Mouse (Mus musculus): ENCODE results near the gene Olfr1417. TPM values are rescaled to one million over a fixed set of nuclear protein-coding genes. Genes with fewer than 3 reads are reported as not detected.

Olfr1417 gene
- polyA plus RNA-seq, 1 experiment from 2014 or later, result not detected

DNA sequence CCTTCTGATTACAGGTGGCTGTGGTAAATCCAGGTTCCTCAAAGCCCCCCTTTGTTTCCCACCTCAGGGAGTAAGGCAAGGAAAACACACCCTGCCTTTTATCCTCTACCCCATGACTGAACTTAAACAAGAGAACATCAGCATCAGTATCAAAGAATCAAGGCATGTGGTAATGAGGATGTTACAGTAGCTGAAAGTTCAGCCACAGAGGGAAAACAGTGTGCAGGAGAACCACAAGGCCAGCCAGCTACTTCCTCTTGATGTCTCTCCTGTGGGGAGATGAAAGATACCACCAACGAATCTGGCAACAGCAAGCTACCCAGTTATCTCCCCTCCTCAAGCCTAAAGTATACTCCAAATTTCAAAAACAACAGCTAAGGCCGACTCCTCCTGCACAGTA is 31.8 kb downstream of the Olfr1417 start:
- no peak overlapping the region for H3K4me3 ChIP-seq
- DNase-seq (ENCODE audit: low spot score), result no peak
- H3K27me3 ChIP-seq (ENCODE audit: insufficient read depth, poor library complexity, severe bottlenecking), result no peaks in the 10 kb centered on the region
- 59% methylated on average over 2 of the region's 2 CpGs for WGBS
- H3K9me3 ChIP-seq, result no peaks in the 10 kb centered on the region
- no peak overlapping the region for H3K27ac ChIP-seq
- H3K36me3 ChIP-seq, result no peaks in the 10 kb centered on the region
- peaks cover 14% of the 10 kb centered on the region for H3K4me1 ChIP-seq (replicated peaks)

- Histone ChIP-seq H3K36me3 (no peaks in the 10 kb centered on the region), H3K9me3 (0 out of 2 replicates have a peak, but pooled peaks cover 2% of the 10 kb centered on the region), H3K4me3 (no peak overlapping the region), H3K4me1 (replicated peaks) (peaks cover 6% of the 10 kb centered on the region; the same call in 1 of the 2 replicates), H3K27ac (no peak overlapping the region), H3K27me3 (ENCODE audit: insufficient read depth, poor library complexity, severe bottlenecking) (no peaks in the 10 kb centered on the region)
- no peak for DNase-seq (ENCODE audit: low spot score)
- WGBS, result 71% methylated on average over 1 of the region's 1 CpGs
These were observed 34.6 kb downstream of the Olfr1417 start for GRCm38 (mm10) chr19:11804423-11804822.

GRCm38 (mm10) chr19:11800531-11801315 is 38.3 kb downstream of the Olfr1417 start:
- no peak overlapping the region for H3K27ac ChIP-seq
- 0 out of 2 replicates have a peak, but pooled peaks cover 2% of the 10 kb centered on the region for H3K9me3 ChIP-seq
- H3K4me3 ChIP-seq, result no peak overlapping the region
- 81% methylated on average over 8 of the region's 8 CpGs for WGBS
- H3K36me3 ChIP-seq, result no peaks in the 10 kb centered on the region
- no peaks in the 10 kb centered on the region for H3K27me3 ChIP-seq (ENCODE audit: insufficient read depth, poor library complexity, severe bottlenecking)
- DNase-seq (ENCODE audit: low spot score), result no peak
- H3K4me1 ChIP-seq (replicated peaks), result no peaks in the 10 kb centered on the region

- H3K4me3 ChIP-seq, result no peak overlapping the region
- no peak for DNase-seq (ENCODE audit: low spot score)
- no peaks in the 10 kb centered on the region for H3K27me3 ChIP-seq (ENCODE audit: insufficient read depth, poor library complexity, severe bottlenecking)
- H3K36me3 ChIP-seq, result no peaks in the 10 kb centered on the region
- no peaks in the 10 kb centered on the region for H3K9me3 ChIP-seq
- no peak overlapping the region for H3K27ac ChIP-seq
- WGBS, result 84% methylated on average over 6 of the region's 6 CpGs
- no peaks in the 10 kb centered on the region for H3K4me1 ChIP-seq (replicated peaks)
These were observed 44.6 kb downstream of the Olfr1417 start for GRCm38 (mm10) chr19:11794447-11794846.

DNA sequence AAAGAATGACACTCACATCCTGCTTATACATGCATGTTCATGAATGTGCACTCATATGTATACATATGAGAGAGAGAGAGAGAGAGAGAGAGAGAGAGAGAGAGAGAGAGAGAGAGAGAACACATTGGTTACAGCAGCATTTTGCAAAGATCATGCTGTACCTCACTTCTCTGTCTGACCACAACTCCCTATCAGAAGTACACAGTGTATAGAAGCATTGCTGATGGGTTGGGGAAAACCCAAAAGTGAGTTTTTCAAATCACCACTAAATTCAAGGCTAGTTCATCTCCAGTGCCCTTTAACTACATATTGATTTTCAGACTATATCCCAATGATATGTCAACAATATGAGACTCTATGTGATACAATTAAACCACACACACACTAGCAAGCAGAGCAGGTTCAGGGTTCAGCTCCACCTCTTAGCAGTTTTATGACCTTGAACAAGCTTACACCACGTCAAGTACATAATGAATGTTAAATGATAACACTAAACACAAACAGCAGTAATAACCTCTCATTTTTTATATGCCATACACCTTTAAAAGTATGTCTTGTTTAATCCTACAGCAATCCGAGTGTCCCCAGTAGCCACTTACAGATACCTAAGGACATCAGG is 45.2 kb downstream of the Olfr1417 start:
- no peaks in the 10 kb centered on the region for H3K9me3 ChIP-seq
- H3K4me3 ChIP-seq, result no peak overlapping the region
- WGBS, result 87% methylated on average over 2 of the region's 2 CpGs
- H3K4me1 ChIP-seq (replicated peaks), result no peaks in the 10 kb centered on the region
- no peaks in the 10 kb centered on the region for H3K36me3 ChIP-seq
- no peak overlapping the region for H3K27ac ChIP-seq
- DNase-seq (ENCODE audit: low spot score), result no peak
- no peaks in the 10 kb centered on the region for H3K27me3 ChIP-seq (ENCODE audit: insufficient read depth, poor library complexity, severe bottlenecking)

DNA sequence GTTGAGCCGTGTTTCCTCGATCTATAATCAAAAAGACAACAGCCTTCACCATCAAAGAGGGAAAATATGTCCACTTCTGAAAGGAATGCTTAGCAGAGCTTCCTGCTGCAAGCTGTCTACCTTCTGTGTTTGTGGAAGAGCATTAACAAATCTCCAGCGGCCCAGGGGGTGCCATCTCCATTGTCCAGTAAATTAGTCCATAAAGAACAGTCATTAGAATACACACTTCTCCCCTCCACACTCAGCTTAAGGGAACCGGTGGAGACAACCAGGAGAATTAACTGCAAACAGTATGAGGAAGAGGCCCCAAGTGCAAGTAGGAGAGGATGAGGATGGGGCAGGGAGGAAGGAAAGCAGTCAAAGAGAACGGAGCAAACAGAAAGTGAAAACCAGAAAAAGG is 47.2 kb downstream of the Olfr1417 start:
- Histone ChIP-seq H3K4me3 (no peak overlapping the region), H3K27me3 (ENCODE audit: insufficient read depth, poor library complexity, severe bottlenecking) (no peaks in the 10 kb centered on the region), H3K4me1 (replicated peaks) (no peaks in the 10 kb centered on the region), H3K36me3 (no peaks in the 10 kb centered on the region), H3K9me3 (no peaks in the 10 kb centered on the region), H3K27ac (no peak overlapping the region)
- DNase-seq (ENCODE audit: low spot score), result no peak
- 82% methylated on average over 5 of the region's 5 CpGs for WGBS

DNA sequence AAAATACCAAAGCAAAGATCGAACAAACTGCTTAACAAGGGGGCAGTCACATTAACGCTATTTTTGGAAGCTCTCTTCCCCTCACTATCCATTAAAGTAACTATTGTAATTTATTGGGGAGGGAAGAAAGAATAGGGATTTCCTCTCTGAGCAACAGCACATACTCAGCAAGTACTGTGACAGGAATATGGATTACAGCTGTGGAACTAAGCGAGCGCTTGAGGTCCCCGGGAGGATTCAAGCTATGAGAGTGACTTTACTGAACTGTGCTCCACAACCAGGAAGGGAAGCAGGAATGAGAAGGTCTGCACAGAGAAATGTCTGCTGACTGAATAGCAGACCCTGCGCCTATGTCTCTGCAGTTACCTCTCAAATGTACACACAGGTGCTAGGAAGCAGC is 50.1 kb downstream of the Olfr1417 start:
- 91% methylated on average over 6 of the region's 6 CpGs for WGBS
- no peak overlapping the region for H3K27ac ChIP-seq
- DNase-seq (ENCODE audit: low spot score), result no peak

DNA sequence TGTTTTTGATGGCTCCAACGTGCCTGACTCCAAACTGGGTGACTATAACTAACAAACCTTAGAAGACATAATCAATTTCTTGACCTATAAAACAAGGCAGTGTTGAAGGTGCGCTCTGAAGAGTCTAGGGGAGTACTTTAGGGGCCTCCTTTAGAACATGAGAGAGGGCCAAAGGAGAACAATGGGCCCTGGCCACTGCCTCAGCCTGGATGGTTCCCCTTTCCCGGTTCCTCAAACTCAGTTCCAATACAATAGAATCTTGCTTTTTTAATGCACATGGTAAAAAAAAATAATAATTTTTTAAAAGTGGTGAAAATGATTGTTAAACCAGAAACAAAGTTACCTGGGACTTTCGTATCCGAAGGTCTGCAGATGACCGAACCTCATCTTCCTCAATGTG is 51.2 kb downstream of the Olfr1417 start:
- Histone ChIP-seq H3K4me3 (no peak overlapping the region), H3K9me3 (no peaks in the 10 kb centered on the region), H3K27ac (no peak overlapping the region), H3K4me1 (replicated peaks) (no peaks in the 10 kb centered on the region), H3K27me3 (ENCODE audit: insufficient read depth, poor library complexity, severe bottlenecking) (no peaks in the 10 kb centered on the region), H3K36me3 (no peaks in the 10 kb centered on the region)
- DNase-seq (ENCODE audit: low spot score), result no peak
- 91% methylated on average over 6 of the region's 6 CpGs for WGBS

More for the DNA sequence above, 50.1 kb downstream of the Olfr1417 start:
- Histone ChIP-seq H3K36me3 (no peaks in the 10 kb centered on the region), H3K4me3 (no peak overlapping the region), H3K4me1 (replicated peaks) (no peaks in the 10 kb centered on the region), H3K9me3 (no peaks in the 10 kb centered on the region), H3K27me3 (ENCODE audit: insufficient read depth, poor library complexity, severe bottlenecking) (no peaks in the 10 kb centered on the region)

DNA sequence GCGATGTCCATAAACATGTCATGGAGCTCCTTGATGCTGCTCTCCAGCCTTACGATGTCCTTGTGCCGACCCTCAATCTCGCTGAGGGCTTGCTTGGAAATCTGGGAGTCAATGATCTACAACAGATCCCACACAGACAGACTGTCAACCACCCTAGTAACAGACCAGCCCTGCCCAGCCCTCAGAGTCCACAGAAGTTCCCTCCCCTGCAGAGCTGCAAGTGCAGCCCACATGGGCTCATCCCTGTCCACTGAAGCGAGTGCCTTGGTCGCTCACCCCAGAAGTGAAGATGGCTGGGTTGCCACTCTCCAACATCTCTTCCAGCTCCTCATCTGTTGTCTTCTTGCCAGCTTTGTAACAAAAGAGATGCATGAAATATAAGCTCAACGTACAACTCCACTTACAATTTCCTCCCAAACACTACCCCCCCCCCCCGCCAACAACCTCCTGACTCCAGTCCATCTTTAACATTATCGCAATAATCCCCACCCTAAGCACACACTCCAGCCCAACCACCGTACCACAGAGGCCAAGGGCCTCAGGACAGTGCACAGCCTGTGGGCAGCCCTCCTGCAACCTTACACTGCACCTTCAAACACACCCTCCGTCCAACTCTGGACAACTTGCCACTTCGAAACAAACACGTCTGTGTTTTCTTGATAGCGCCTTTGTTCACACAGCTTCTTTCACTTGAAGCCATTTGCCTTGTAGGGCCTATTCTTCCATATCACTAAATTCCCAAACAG is 53.4 kb downstream of the Olfr1417 start:
- no peak overlapping the region for H3K27ac ChIP-seq
- no peaks in the 10 kb centered on the region for H3K36me3 ChIP-seq
- no peaks in the 10 kb centered on the region for H3K9me3 ChIP-seq
- no peak for DNase-seq (ENCODE audit: low spot score)
- 94% methylated on average over 14 of the region's 14 CpGs for WGBS
- H3K4me1 ChIP-seq (replicated peaks), result no peaks in the 10 kb centered on the region
- no peak overlapping the region for H3K4me3 ChIP-seq
- no peaks in the 10 kb centered on the region for H3K27me3 ChIP-seq (ENCODE audit: insufficient read depth, poor library complexity, severe bottlenecking)

GRCm38 (mm10) chr19:11777191-11777865 is 61.7 kb downstream of the Olfr1417 start:
- H3K4me1 ChIP-seq (replicated peaks), result no peaks in the 10 kb centered on the region
- H3K9me3 ChIP-seq, result no peaks in the 10 kb centered on the region
- DNase-seq (ENCODE audit: low spot score), result peak; percentile 56
- H3K36me3 ChIP-seq, result peaks cover 42% of the 10 kb centered on the region
- H3K27ac ChIP-seq, result no peak overlapping the region
- no peak overlapping the region for H3K4me3 ChIP-seq
- no peaks in the 10 kb centered on the region for H3K27me3 ChIP-seq (ENCODE audit: insufficient read depth, poor library complexity, severe bottlenecking)
- 63% methylated on average over 7 of the region's 7 CpGs for WGBS

All from hindbrain, embryonic 10.5 days (tissue).